Mouse (Mus musculus) midbrain, postnatal 0 days (tissue): ENCODE data around the gene Cenpa. TPM values are rescaled to one million over a fixed set of nuclear protein-coding genes. Genes with fewer than 3 reads are reported as not detected.
A peak's percentile ranks its signal among the peaks of the same experiment; 100 is the strongest.
"Not testable (repeated sequence)": the region's sequence is repeated elsewhere in the genome, so short reads cannot be mapped to it uniquely, and the experiment has no call there.

Experiments
- ATAC-seq: fragments of 200-750 bp; cut with Nextera tagmentation; 2 replicates; pipeline ENCODE4 v1.8.0; 2017; ENCODE audit warnings: moderate number of reproducible peaks, mild to moderate bottlenecking, moderate TSS enrichment, moderate library complexity; ENCODE audit not compliant: low FRiP score
- DNase-seq: peaks from one replicate; pipeline ENCODE4 v3.0.0-alpha.2; 2015; ENCODE audit warnings: low spot score
- H3K27ac ChIP-seq: fragments of 300-500 bp; sonication (generic); 2 replicates; pipeline ENCODE4 v1.5.1; 2014; ENCODE audit warnings: low read depth, mild to moderate bottlenecking, low read length, mixed read lengths
- H3K27me3 ChIP-seq: fragments of 300-500 bp; sonication (generic); 2 replicates; pipeline ENCODE4 v1.6.1; 2014; ENCODE audit warnings: low read length, control low read depth, mixed read lengths; ENCODE audit not compliant: insufficient read depth
- H3K36me3 ChIP-seq: fragments of 300-500 bp; sonication (generic); 2 replicates; pipeline ENCODE4 v1.6.1; 2014; ENCODE audit warnings: low read length, control low read depth, mixed read lengths; ENCODE audit not compliant: insufficient read depth
- H3K4me1 ChIP-seq: fragments of 300-500 bp; sonication (generic); 2 replicates; pipeline ENCODE4 v1.6.1; 2014; ENCODE audit warnings: mild to moderate bottlenecking, control low read depth, antibody characterized with exemption, low read length, mixed read lengths; ENCODE audit not compliant: insufficient read depth
- H3K4me2 ChIP-seq: fragments of 300-500 bp; sonication (generic); 2 replicates; pipeline ENCODE4 v1.6.1; 2014; ENCODE audit warnings: low read depth, mild to moderate bottlenecking, low read length, mixed read lengths; ENCODE audit not compliant: poor library complexity, severe bottlenecking
- H3K4me3 ChIP-seq: fragments of 300-500 bp; sonication (generic); 2 replicates; pipeline ENCODE4 v1.5.1; 2014; ENCODE audit warnings: low read depth, mild to moderate bottlenecking, low read length, moderate library complexity
- H3K9ac ChIP-seq: fragments of 300-500 bp; sonication (generic); replicated peaks from 2 replicates; pipeline ENCODE4 v1.6.1; 2014; ENCODE audit warnings: mild to moderate bottlenecking, low read length, moderate library complexity, mixed read lengths; ENCODE audit not compliant: poor library complexity, severe bottlenecking
- H3K9me3 ChIP-seq: fragments of 300-500 bp; sonication (generic); 2 replicates; pipeline ENCODE4 v1.6.1; 2016; ENCODE audit warnings: low read length, control low read depth
- CTCF ChIP-seq: IDR thresholded peaks from 2 replicates; pipeline ENCODE4 v1.5.1; 2016; ENCODE audit warnings: antibody characterized with exemption, mild to moderate bottlenecking
- WGBS: fragments of 180-500 bp; shearing (Covaris S2); extraction: QIAGEN DNeasy Blood & Tissue Kit; methylation state at CpG from one replicate; pipeline ENCODE4 v1.1.7; 2014; 5-methylcytosine and 5-hydroxymethylcytosine counted together
- polyA plus RNA-seq: library from polyadenylated mRNA; unstranded; fragments of >200 nt; fragmentation: Nextera tagmentation; extraction: Ambion mirVana; gene quantifications from 2 replicates; pipeline ENCODE4 v1.2.1, GENCODE M21; 2015
- total RNA-seq: library from RNA; depleted of rRNA; stranded (reverse); fragments of >200 nt; gene quantifications from 2 replicates; pipeline ENCODE4 v1.2.3, GENCODE M21; 2014

The Cenpa gene
- total and polyA plus RNA-seq, 2 experiments from 2014 or later, result 9.4 to 19.6 TPM

DNA sequence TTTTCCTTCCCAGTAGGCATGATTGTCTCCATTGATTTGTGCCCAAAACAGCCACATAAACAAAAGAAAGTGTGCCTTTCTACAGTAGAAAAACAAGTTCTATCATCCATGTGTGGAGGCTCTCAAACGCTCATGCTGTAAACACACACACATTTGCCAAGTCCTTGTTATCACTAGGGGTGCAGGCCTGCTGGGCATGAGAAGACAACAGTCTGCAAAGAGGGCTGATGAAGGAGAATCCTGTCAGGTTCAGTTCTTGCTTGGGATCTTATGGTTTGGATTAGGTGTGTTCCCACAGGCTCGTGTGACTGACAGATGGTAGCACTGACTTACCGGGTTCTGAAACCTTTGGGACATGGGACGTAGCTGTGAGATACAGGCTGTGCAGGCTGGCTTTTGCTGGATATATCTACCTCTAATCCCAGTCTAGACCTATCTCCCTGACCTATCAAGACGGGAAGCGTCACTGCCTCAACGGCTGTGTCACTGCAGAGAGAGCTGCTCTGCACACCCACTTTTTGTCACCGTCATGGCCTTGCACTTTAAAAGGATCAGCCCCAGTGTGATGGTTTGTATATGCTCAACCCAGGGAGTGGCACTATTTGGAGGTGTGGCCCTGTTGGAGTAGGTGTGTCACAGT, 33.9 kb downstream of the Cenpa start:
- Histone ChIP-seq H3K9me3 (no peaks in the 10 kb centered on the region), H3K9ac (no peak overlapping the region), H3K36me3 (no peaks in the 10 kb centered on the region), H3K4me1 (no peaks in the 10 kb centered on the region), H3K4me3 (no peak overlapping the region), H3K27ac (no peak overlapping the region), H3K27me3 (no peaks in the 10 kb centered on the region), H3K4me2 (no peak overlapping the region)
- ATAC-seq, result no peak
- no peak for TF ChIP-seq CTCF
- no peak for DNase-seq
- WGBS, result 88% methylated on average over 8 of the region's 8 CpGs

DNA sequence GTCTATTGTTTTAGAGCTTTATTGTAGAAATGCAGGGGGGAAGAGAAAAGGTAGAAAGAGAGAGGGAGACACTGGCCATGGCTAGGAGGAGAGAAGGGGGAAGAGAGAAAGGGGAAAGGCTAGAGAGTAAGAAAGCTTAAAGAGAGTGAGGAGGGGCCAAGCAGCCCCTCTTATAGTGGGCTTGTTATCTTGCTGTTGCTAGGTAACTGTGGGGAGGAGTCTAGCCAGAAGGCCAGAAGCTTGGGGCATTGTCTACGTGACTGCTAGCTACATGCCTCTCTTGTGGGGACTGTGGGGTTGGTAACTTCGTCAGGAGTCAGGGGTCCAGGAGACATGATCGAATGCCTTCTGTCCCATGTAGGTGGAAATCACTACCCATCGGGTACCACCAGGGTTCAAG, 34.8 kb downstream of the Cenpa start:
- DNase-seq, H3K36me3 ChIP-seq, H3K9ac ChIP-seq, H3K9me3 ChIP-seq, H3K4me2 ChIP-seq, H3K4me1 ChIP-seq, ATAC-seq, H3K4me3 ChIP-seq, H3K27me3 ChIP-seq, H3K27ac ChIP-seq: not testable (repeated sequence)
- 44% methylated on average over 4 of the region's 4 CpGs for WGBS

DNA sequence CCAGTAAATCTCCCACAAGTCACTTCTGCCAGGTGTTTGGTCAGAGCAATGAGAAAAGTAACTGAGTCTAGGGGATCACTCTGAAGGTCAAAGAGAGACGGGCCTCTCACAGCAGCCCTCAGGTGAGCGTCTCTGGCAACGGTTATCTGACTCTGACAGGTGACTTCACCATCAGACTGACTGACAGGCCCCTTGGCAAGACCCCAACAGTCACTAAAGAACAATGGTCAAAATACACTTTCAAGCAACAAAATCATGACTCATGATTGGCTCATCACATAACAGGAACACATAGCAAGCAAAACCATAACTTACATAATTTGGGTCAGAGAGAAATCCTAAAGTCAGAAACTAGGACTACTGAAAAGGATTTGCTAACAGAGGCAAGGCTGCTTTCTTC, 35.3 kb downstream of the Cenpa start:
- H3K9me3 ChIP-seq, result no peaks in the 10 kb centered on the region
- no peak overlapping the region for H3K27ac ChIP-seq
- ATAC-seq, result no peak
- no peak overlapping the region for H3K4me2 ChIP-seq
- no peaks in the 10 kb centered on the region for H3K27me3 ChIP-seq
- TF ChIP-seq CTCF, result no peak
- H3K4me3 ChIP-seq, result no peak overlapping the region
- H3K4me1 ChIP-seq, result no peaks in the 10 kb centered on the region
- no peak for DNase-seq
- no peaks in the 10 kb centered on the region for H3K36me3 ChIP-seq
- 96% methylated on average over 3 of the region's 3 CpGs for WGBS
- no peak overlapping the region for H3K9ac ChIP-seq

DNA sequence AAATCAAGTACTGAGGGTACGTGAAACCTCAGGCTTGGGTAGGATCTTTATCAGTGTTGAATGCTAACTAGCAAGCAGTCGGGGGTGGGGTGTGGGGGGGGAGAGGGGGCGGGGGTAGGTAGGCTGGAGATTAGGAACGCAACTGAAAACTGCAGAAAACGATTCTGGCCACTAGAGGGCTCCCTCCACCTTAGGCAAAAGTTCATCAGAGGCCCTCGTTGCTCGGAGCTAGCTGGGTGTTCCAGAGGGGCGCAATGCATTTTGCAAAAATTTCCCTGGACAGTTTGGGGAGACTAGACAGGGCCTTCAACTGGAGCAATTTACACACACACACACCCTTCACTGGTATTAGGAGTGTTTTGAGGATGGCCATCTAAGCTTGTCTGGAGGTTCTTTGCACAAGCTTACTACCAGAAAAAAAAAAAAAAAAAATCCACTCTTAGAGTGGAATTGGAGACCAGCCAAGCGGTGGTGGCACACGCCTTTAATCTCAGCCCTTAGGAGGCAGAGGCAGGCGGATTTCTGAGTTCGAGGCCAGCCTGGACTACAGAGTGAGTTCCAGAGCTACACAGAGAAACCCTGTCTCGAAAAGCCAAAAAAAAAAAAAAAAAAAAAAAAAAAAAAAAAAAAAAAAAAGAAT, 43.3 kb downstream of the Cenpa start:
- Histone ChIP-seq H3K9ac (no peak overlapping the region), H3K9me3 (no peaks in the 10 kb centered on the region), H3K4me1 (no peaks in the 10 kb centered on the region), H3K27me3 (no peaks in the 10 kb centered on the region), H3K4me3 (no peak overlapping the region), H3K36me3 (no peaks in the 10 kb centered on the region), H3K4me2 (peak overlapping the region; percentile 68), H3K27ac (no peak overlapping the region)
- TF ChIP-seq CTCF, result peak; percentile 82
- DNase-seq, result peak; percentile 93
- ATAC-seq, result no peak
- 13% methylated on average over 12 of the region's 13 CpGs for WGBS

DNA sequence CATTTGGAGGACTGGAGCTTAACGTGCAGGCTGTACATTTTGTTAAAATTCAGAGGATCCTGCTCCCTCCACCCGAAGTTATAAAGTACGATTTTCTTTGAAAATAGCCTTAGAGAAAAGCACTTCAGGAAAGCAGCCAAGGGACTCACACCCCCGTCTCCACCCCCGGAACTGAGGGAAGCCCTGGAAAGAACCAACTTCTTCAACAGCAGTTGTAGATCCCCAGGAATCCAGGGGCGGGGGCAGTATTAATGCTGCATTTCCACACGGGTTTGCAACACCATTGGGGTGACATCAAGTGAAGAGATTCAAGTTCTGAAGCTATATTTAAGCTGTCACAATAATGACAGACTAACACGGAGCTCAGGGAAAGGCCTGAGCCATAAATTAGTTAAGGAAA, 43.9 kb downstream of the Cenpa start:
- DNase-seq, result no peak
- no peaks in the 10 kb centered on the region for H3K27me3 ChIP-seq
- peak overlapping the region; percentile 68 for H3K4me2 ChIP-seq
- H3K27ac ChIP-seq, result peak overlapping the region; percentile 97; the same call in 1 of the 2 replicates
- H3K4me3 ChIP-seq, result peak overlapping the region; percentile 74
- no peaks in the 10 kb centered on the region for H3K4me1 ChIP-seq
- H3K9me3 ChIP-seq, result no peaks in the 10 kb centered on the region
- H3K36me3 ChIP-seq, result no peaks in the 10 kb centered on the region
- peak overlapping the region; percentile 91; the same call in 1 of the 2 replicates for H3K9ac ChIP-seq
- no peak for TF ChIP-seq CTCF
- ATAC-seq, result no peak
- WGBS, result 17% methylated on average over 8 of the region's 8 CpGs

DNA sequence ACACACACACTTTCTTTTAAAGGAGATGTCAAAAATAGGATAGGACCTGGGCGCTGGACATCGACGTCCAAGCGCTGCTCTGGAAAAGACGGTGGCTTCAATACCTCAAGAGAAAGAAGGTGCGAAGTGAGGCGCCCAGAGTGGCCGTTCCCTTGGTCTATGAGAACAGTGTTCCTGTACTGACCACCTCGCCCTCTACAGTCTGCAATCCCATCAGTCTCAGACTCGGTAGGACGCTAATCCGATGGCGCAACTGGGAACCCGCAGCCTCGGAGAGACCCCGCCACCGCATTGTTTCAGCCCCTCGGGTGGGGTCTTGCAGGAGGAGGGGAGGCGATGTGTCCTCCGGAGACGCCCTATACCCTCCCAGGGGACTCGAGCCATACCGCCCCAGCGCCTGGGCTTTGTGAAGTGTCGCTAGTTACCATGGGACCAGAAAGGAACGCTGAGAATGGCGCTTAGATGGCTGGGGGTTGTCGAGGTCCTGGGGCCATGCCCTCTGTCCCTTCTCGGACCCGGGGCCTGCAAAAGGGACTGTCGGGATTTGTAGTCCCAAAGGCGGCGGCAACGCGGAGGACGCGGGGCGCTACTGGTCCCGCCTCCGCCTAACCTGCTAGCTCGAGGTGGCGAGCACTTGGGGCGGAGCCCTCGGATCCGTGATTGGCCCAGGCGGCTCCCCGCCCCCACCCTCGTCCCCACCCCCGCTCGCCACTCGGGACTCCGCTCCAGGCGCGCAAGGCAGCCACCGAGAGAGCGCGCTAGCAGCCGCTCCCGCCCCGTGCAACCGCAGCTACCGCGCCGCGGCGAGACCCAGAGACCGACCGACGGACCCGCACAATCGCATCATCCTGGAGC, 44.8 kb downstream of the Cenpa start, which contains the start of gene Dpysl5:
TSS of gene Dpysl5 (plus strand) at position 418 of the 855 bp plus-strand sequence.
- Histone ChIP-seq H3K4me2 (peak within 1 kb of the TSS; percentile 68), H3K9ac (peak within 1 kb of the TSS; percentile 91), H3K9me3 (no peaks in the 10 kb centered on the region), H3K4me1 (no peaks in the 10 kb centered on the region; the same call in 1 of the 2 replicates), H3K36me3 (no peaks in the 10 kb centered on the region), H3K27me3 (no peaks in the 10 kb centered on the region), H3K4me3 (peak within 1 kb of the TSS; percentile 74), H3K27ac (peak within 1 kb of the TSS; percentile 97)
- TF ChIP-seq CTCF, result peak; percentile 36
- ATAC-seq (peak; percentile 88), DNase-seq (peak; percentile 96)
- 0% methylated on average over 66 of the region's 71 CpGs for WGBS
